Mouse (Mus musculus): ENCODE measurements around the gene Rragc. TPM values are rescaled to one million over a fixed set of nuclear protein-coding genes. Genes with fewer than 3 reads are reported as not detected.

Rragc gene
- polyA plus RNA-seq, 1 experiment from 2014 or later: 48.5 TPM

DNA sequence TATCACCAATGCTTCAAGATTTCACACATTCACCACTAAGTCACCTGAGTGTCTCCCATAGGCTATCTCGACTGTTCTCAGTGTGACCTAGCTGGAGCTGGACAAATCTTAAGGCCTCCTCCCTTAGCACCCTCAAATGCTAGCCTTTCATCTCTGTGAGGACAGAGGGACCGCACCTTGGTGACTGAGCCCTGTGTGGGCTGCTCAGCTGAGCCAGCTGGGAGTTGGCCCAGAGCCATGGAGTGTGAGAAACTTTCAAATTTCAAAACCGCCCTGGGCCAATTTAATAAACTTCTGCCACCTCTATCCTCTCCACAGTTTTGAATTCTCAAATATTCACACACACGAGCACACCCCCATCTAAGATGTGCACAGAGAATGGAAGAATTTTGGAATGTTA lies 43.7 kb downstream of the Rragc start:
- no peaks in the 10 kb centered on the region for H3K9me3 ChIP-seq (ENCODE audit: control insufficient read depth, low read length)

GRCm38 (mm10) chr4:123962721-123963120 lies 45.5 kb downstream of the Rragc start:
- 0 out of 2 replicates have a peak, but pooled peaks cover 4% of the 10 kb centered on the region for H3K27me3 ChIP-seq (ENCODE audit: control insufficient read depth, insufficient read depth, low read length)
- no peak overlapping the region for H3K27ac ChIP-seq (ENCODE audit: low read depth, low read length)
- 79% methylated on average over 9 of the region's 9 CpGs for WGBS
- H3K4me1 ChIP-seq (ENCODE audit: control insufficient read depth, insufficient read depth, low read length): no peaks in the 10 kb centered on the region
- H3K9ac ChIP-seq (ENCODE audit: low read length): no peak overlapping the region
- no peak overlapping the region for H3K4me2 ChIP-seq
- H3K36me3 ChIP-seq (ENCODE audit: control insufficient read depth, insufficient read depth, low read length): no peaks in the 10 kb centered on the region
- DNase-seq (ENCODE audit: low spot score, missing footprints) (no peak), ATAC-seq (ENCODE audit: low FRiP score) (no peak)
- H3K9me3 ChIP-seq (ENCODE audit: control insufficient read depth, low read length): no peaks in the 10 kb centered on the region
- no peak overlapping the region for H3K4me3 ChIP-seq (ENCODE audit: low read depth, low read length)

More for the DNA sequence above, 43.7 kb downstream of the Rragc start:
- peaks cover 9% of the 10 kb centered on the region for H3K27me3 ChIP-seq (ENCODE audit: control insufficient read depth, insufficient read depth, low read length)
- WGBS: 79% methylated on average over 4 of the region's 4 CpGs
- H3K4me1 ChIP-seq (ENCODE audit: control insufficient read depth, insufficient read depth, low read length): no peaks in the 10 kb centered on the region
- no peak overlapping the region for H3K4me3 ChIP-seq (ENCODE audit: low read depth, low read length)
- no peaks in the 10 kb centered on the region for H3K36me3 ChIP-seq (ENCODE audit: control insufficient read depth, insufficient read depth, low read length)
- H3K9ac ChIP-seq (ENCODE audit: low read length): no peak overlapping the region
- H3K27ac ChIP-seq (ENCODE audit: low read depth, low read length): no peak overlapping the region
- H3K4me2 ChIP-seq: no peak overlapping the region
- DNase-seq (ENCODE audit: low spot score, missing footprints) (peak; percentile 86), ATAC-seq (ENCODE audit: low FRiP score) (no peak)

- Histone ChIP-seq H3K4me3 (ENCODE audit: low read depth, low read length) (no peak overlapping the region), H3K27ac (ENCODE audit: low read depth, low read length) (no peak overlapping the region), H3K9me3 (ENCODE audit: control insufficient read depth, low read length) (no peaks in the 10 kb centered on the region), H3K4me2 (no peak overlapping the region), H3K4me1 (ENCODE audit: control insufficient read depth, insufficient read depth, low read length) (peaks cover 4% of the 10 kb centered on the region; the same call in 1 of the 2 replicates), H3K9ac (ENCODE audit: low read length) (no peak overlapping the region), H3K36me3 (ENCODE audit: control insufficient read depth, insufficient read depth, low read length) (no peaks in the 10 kb centered on the region), H3K27me3 (ENCODE audit: control insufficient read depth, insufficient read depth, low read length) (peaks cover 3% of the 10 kb centered on the region; the same call in 1 of the 2 replicates)
- ATAC-seq (ENCODE audit: low FRiP score) (no peak), DNase-seq (ENCODE audit: low spot score, missing footprints) (no peak)
- WGBS: 87% methylated on average over 8 of the region's 8 CpGs
Observed at GRCm38 (mm10) chr4:123968663-123969321, 51.5 kb downstream of the Rragc start.

DNA sequence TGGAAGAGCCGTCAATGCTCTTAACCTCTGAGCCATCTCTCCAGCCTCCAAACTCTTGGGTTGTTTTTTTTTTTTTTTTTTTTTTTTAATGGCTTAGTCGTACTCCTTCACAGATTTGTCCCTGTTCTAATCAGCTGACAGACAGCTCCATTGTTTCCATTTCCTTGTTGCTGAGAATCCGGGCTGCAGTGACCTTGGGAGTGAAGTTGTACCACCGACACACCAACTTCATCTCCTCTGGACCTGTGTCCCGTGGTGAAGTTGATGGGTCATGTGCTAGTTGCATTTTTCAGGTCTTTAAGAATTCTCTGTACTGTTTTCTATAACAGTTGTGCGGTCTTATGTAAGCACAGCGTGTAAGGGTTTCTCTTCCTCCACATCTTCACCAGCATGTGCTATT lies 52.2 kb downstream of the Rragc start:
- Histone ChIP-seq H3K4me2 (no peak overlapping the region), H3K9me3 (ENCODE audit: control insufficient read depth, low read length) (no peaks in the 10 kb centered on the region), H3K27me3 (ENCODE audit: control insufficient read depth, insufficient read depth, low read length) (peaks cover 3% of the 10 kb centered on the region), H3K36me3 (ENCODE audit: control insufficient read depth, insufficient read depth, low read length) (no peaks in the 10 kb centered on the region), H3K4me1 (ENCODE audit: control insufficient read depth, insufficient read depth, low read length) (peaks cover 4% of the 10 kb centered on the region; the same call in 1 of the 2 replicates), H3K9ac (ENCODE audit: low read length) (no peak overlapping the region), H3K27ac (ENCODE audit: low read depth, low read length) (no peak overlapping the region), H3K4me3 (ENCODE audit: low read depth, low read length) (no peak overlapping the region)
- ATAC-seq (ENCODE audit: low FRiP score) (no peak), DNase-seq (ENCODE audit: low spot score, missing footprints) (no peak)
- 76% methylated on average over 7 of the region's 7 CpGs for WGBS

- DNase-seq (ENCODE audit: low spot score, missing footprints): no peak
- Histone ChIP-seq H3K4me1 (ENCODE audit: control insufficient read depth, insufficient read depth, low read length) (peaks cover 4% of the 10 kb centered on the region; the same call in 1 of the 2 replicates), H3K9me3 (ENCODE audit: control insufficient read depth, low read length) (no peaks in the 10 kb centered on the region), H3K9ac (ENCODE audit: low read length) (no peak overlapping the region), H3K27ac (ENCODE audit: low read depth, low read length) (no peak overlapping the region), H3K27me3 (ENCODE audit: control insufficient read depth, insufficient read depth, low read length) (peaks cover 3% of the 10 kb centered on the region), H3K4me2 (no peak overlapping the region), H3K36me3 (ENCODE audit: control insufficient read depth, insufficient read depth, low read length) (no peaks in the 10 kb centered on the region), H3K4me3 (ENCODE audit: low read depth, low read length) (no peak overlapping the region)
- 83% methylated on average over 4 of the region's 4 CpGs for WGBS
- no peak for ATAC-seq (ENCODE audit: low FRiP score)
Observed at GRCm38 (mm10) chr4:123971059-123971458, 53.8 kb downstream of the Rragc start.

GRCm38 (mm10) chr4:123972423-123973049 lies 55.3 kb downstream of the Rragc start:
- H3K36me3 ChIP-seq (ENCODE audit: control insufficient read depth, insufficient read depth, low read length): no peaks in the 10 kb centered on the region
- H3K4me1 ChIP-seq (ENCODE audit: control insufficient read depth, insufficient read depth, low read length): peaks cover 4% of the 10 kb centered on the region; the same call in 1 of the 2 replicates
- H3K4me3 ChIP-seq (ENCODE audit: low read depth, low read length): peak overlapping the region; percentile 24
- DNase-seq (ENCODE audit: low spot score, missing footprints) (peak; percentile 90), ATAC-seq (ENCODE audit: low FRiP score) (peak; percentile 61)
- no peak overlapping the region for H3K27ac ChIP-seq (ENCODE audit: low read depth, low read length)
- no peaks in the 10 kb centered on the region for H3K9me3 ChIP-seq (ENCODE audit: control insufficient read depth, low read length)
- peaks cover 3% of the 10 kb centered on the region for H3K27me3 ChIP-seq (ENCODE audit: control insufficient read depth, insufficient read depth, low read length)
- peak overlapping the region; percentile 58 for H3K9ac ChIP-seq (ENCODE audit: low read length)
- 6% methylated on average over 29 of the region's 29 CpGs for WGBS
- peak overlapping the region; percentile 54 for H3K4me2 ChIP-seq

DNA sequence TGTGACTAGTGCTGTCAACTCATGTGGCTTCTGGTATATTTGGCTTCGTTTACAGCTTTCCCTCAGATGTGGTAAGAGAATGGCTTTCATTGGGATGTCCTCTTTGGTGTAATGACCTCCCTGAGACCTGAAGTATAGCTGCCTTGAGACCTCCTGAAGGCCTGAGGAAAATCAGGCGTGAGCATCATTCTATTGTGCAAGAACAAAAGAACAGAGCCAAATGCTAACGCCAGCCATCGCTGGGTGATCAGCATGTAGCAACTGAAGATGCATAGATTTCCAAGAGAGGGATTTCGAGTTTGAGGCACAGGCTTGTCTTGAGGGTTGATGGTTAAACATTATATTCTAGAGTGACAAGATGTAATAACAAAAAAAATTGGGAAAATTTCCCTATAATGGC lies 64.9 kb downstream of the Rragc start:
- no peaks in the 10 kb centered on the region for H3K9me3 ChIP-seq (ENCODE audit: control insufficient read depth, low read length)
- peaks cover 3% of the 10 kb centered on the region; the same call in 1 of the 2 replicates for H3K4me1 ChIP-seq (ENCODE audit: control insufficient read depth, insufficient read depth, low read length)
- no peak overlapping the region for H3K4me2 ChIP-seq
- no peaks in the 10 kb centered on the region for H3K27me3 ChIP-seq (ENCODE audit: control insufficient read depth, insufficient read depth, low read length)
- ATAC-seq (ENCODE audit: low FRiP score) (no peak), DNase-seq (ENCODE audit: low spot score, missing footprints) (no peak)
- no peaks in the 10 kb centered on the region for H3K36me3 ChIP-seq (ENCODE audit: control insufficient read depth, insufficient read depth, low read length)
- no peak overlapping the region for H3K27ac ChIP-seq (ENCODE audit: low read depth, low read length)
- WGBS: 38% methylated on average over 5 of the region's 5 CpGs
- H3K9ac ChIP-seq (ENCODE audit: low read length): no peak overlapping the region
- no peak overlapping the region for H3K4me3 ChIP-seq (ENCODE audit: low read depth, low read length)

Other genes with a start within 250 kb of the Rragc start
- 74.6 and 78.0 TPM in 2 replicates for gene Macf1, start 233.1 kb upstream of the Rragc start, polyA plus RNA-seq (2014; fragmentation: Nextera tagmentation; extraction: Ambion mirVana)
- gene Ndufs5, start 199.2 kb upstream of the Rragc start, polyA plus RNA-seq (2014; fragmentation: Nextera tagmentation; extraction: Ambion mirVana): 301 and 315 TPM in 2 replicates
- 108 and 120 TPM in 2 replicates for gene Akirin1, start 167.1 kb upstream of the Rragc start, polyA plus RNA-seq (2014; fragmentation: Nextera tagmentation; extraction: Ambion mirVana)
- 0.30 and 0.44 TPM in 2 replicates for gene Rhbdl2, start 129.6 kb upstream of the Rragc start, polyA plus RNA-seq (2014; fragmentation: Nextera tagmentation; extraction: Ambion mirVana)
- gene 4933427I04Rik, start 57.8 kb upstream of the Rragc start, polyA plus RNA-seq (2014; fragmentation: Nextera tagmentation; extraction: Ambion mirVana): 0.10 TPM in 1 of 2 replicates, not detected in the other
- 57.1 and 59.6 TPM in 2 replicates for gene Mycbp, start 12.6 kb upstream of the Rragc start, polyA plus RNA-seq (2014; fragmentation: Nextera tagmentation; extraction: Ambion mirVana)
- gene 4930535I16Rik, start 576 bp downstream of the Rragc start, polyA plus RNA-seq (2014; fragmentation: Nextera tagmentation; extraction: Ambion mirVana): not detected in 2 replicates